18 mouse cellular contexts compared by ENCODE assay signal in the genomic region with DNA sequence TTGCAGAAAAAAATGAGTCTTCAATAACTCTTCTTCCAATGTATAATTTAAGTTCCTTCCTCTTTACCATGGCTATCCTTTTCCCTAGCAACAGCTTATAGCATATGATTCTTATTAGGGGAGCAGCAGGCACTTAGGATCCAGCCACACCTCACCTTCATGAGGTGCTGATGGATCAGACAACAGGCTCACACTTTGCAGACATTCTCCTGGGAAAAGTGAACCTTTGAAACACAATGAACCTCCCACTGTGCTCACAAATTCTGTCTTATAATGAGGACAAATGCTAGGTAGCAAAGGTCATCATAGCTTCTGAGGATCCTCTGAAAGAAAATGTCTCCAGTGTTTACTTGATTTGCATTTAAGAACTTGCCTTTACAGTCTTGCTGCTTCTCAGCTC.
DNase-seq lines count a peak whose midpoint lies in the region.
"Had no signal": no experiment of that assay in that cellular context is flagged by ENCODE, and none has a peak within 500 bp of the region (broad histone marks: within the 10 kb centered on the region; RNA-seq: fewer than 3 reads in every experiment).

No protein-coding gene starts in this region.

- DNase-seq in ES-CJ7 (ENCODE audit: low read depth, low spot score) = peak; percentile 33
- DNase-seq in ZHBTc4 (ENCODE audit: low read depth, low spot score) = peak; percentile 33
- peak; percentile 44 for DNase-seq in hindlimb bud, embryonic 11.5 days (ENCODE audit: extremely low spot score, low read depth, low spot score)
- DNase-seq in thymus, postnatal 4 days = no peak
- DNase-seq in right cerebral cortex, postnatal 14 days = no peak
- DNase-seq in lung, postnatal 14 days = no peak
- DNase-seq: adrenal gland, adult 2 months; adrenal gland, postnatal 14 days; B cell, adult 2 months; cerebellum, adult 11-12 months; cerebellum, adult 8-10 months; cerebellum, postnatal 10 days; cerebellum, postnatal 36 days; forebrain, postnatal 0 days; gastrocnemius, postnatal 25 days; heart, adult 18-20 months; heart, postnatal 14 days; kidney, adult 11 months had no signal

Comparison
In these comparisons a context has a peak if more than half of its experiments do, and no peak if none do; other contexts are left out.
1. DNase-seq: peak in ES-CJ7 (single experiment), ZHBTc4 (single experiment) and hindlimb bud, embryonic 11.5 days (single experiment); none in thymus, postnatal 4 days (single experiment), right cerebral cortex, postnatal 14 days (single experiment) and lung, postnatal 14 days (single experiment).